Mouse (Mus musculus) embryonic facial prominence, embryonic 11.5 days (tissue): ENCODE results near the gene Large1. TPM values are rescaled to one million over a fixed set of nuclear protein-coding genes. Genes with fewer than 3 reads are reported as not detected.
A peak's percentile ranks its signal among the peaks of the same experiment; 100 is the strongest.

ENCODE experiments used
- microRNA-seq: library from miRNA; unstranded; fragments of <30 nt; microRNA quantifications from one replicate; pipeline ENCODE4, GENCODE M21; 2016; ENCODE audit warnings: borderline number of aligned reads
- polyA plus RNA-seq: library from polyadenylated mRNA; unstranded; fragments of >200 nt; fragmentation: Nextera tagmentation; extraction: Ambion mirVana; gene quantifications from 2 replicates; pipeline ENCODE4 v1.2.1, GENCODE M21; 2014

Large1 gene
- polyA plus RNA-seq, 1 experiment from 2014 or later, result 8.6 TPM

Small RNAs within 50 kb of the gene (microRNA-seq; reads per million reads assigned to microRNA genes)
- 6.1 reads per million, percentile 6 among the genes with 10 or more reads in this experiment for gene Mir28b
